Mouse (Mus musculus): ENCODE results near the gene E130308A19Rik.

E130308A19Rik gene

GRCm38 (mm10) chr4:59727878-59728261 is 101.9 kb downstream of the E130308A19Rik start:
- DNase-seq (ENCODE audit: low read depth, low spot score) = no peak

DNA sequence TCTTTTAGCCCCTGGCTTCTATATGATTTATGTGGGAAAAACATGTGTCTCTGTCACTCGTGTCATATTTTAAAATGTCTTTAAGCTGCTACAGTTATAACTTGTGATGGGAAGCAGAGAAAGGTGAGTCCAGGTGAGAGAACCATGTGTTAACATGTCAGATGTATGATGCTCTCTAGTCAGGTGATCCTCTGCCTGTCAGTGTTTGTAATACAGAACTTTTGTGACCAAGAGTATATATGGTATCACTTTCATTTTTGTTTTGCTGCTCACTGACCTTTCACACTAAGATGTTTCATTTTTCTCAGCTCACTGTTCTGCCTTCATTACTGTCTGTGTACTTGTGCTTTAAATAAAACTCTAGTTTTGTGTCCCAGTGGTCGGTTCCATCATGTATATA is 102.8 kb downstream of the E130308A19Rik start:
- no peak for DNase-seq (ENCODE audit: low read depth, low spot score)

DNA sequence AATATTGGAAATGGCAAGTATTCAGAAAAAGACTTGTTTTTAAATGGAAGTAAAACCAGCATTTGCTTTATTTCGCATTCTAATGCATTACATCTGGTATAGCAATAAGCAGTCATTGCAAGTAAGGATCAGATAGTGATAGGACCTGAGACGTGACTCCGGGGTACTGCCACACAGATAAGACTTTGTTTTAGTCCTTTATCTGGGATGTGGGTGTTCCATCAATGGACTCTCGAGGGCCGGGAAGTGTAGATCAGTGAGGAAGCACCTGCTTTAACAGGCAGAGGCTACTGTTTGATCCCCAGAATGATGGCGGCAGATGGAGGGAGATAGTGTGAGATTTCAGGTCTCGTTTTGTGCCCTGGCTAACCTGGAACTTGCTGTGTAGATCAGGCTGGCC is 105.5 kb downstream of the E130308A19Rik start:
- no peak for DNase-seq (ENCODE audit: low read depth, low spot score)

DNA sequence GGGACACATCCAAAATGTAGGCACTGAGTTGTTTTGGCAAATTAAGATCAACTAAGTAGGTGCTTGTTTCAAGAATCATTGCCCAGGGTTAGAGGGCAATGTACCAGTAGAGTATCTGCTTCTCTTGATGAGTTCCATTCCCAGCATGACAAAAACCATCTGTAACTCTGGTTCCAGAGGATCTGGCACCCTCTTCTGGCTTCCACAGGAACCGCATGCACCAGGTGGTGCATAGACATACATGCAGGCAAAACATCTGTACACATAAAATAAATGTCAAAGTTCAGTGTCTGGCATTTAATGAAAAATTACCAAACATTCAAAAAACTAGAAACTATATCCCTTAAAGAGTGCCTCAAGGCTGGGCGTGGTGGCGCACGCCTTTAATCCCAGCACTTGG is 113.3 kb downstream of the E130308A19Rik start:
- DNase-seq (ENCODE audit: low read depth, low spot score) = no peak

DNA sequence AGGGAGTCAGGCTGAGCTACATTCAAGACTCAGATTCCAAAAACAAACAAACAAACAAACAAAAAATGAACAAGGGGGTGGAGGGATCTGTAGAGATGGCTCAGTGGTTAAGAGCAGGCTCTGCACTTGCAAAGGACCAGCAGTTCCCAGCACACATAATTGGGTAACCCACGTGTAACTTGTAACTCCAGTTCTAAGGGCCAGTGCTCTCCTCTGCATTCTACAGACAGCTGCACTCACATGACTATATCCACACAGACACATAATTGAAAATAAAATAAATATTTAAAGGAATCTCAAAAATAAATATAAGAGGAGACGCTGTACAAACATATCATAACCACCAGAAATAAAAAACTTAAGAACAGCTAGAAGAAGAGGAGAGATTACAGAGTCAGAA is 113.9 kb downstream of the E130308A19Rik start:
- DNase-seq (ENCODE audit: low read depth, low spot score) = no peak

DNA sequence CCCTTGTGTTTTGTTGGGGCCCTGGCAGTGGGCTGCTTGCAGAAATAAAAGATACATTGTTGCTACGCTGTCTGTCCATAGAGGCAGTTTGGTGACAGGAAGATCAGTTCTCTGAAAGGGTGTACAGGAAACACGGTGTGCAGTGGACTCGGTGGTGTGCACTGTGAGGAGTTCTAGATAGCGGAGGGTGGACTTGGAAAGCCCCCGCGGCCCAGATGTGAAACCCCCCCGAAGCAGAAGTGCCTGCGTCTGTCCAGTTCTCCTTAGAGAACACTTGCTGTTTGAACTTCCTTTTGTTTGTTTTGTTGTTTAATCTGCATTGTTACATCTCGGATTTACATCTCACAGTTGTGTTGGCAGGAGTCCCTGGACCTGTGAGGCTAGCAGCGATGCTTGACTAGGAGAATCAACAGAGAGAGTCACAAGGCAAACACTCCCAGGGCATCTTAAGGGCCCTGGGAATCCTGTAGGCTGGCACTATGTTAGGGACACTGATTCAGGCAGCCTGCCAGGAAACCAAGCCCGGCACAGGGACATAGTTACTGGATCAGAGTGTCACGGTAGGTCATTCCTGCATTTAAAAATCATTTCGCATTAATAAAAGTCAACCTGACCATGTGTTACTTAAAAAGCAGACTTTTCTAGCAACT is 127.6 kb downstream of the E130308A19Rik start:
- DNase-seq (ENCODE audit: low read depth, low spot score) = no peak

DNA sequence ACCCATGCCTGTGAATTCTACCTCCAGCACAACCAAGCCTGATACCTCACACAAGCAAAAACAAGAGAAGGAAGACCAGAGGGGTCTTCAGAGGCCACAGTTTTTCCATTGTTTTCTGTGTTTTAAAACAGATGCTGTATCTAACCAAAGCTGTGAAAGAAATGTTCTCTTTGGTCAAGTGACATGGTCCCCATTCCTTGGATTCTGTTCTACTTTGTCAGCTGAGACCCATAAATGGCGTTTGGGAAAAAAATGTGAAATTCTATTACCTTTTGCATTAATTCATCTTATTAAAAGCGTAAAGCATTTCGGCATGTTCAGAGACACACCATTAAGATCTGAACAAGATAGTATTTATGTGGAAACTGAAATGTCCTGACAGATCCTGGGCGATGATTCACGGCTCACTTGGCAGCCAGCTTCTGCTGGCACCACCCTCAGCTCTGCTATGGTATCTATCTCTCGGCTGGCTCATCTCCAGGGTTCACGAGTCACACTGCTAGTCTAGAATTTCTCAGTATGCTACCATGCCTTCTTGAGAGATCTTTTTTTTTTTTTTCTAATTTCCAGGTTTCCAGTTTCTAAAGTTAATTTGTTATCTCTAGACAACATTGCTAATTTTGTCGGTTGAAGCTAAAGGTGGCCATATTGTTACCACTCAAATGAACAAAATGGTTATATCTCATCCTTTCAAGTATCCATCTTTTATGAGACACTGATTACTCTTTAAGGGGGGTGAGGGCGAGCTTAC is 130.5 kb downstream of the E130308A19Rik start:
- no peak for DNase-seq (ENCODE audit: low read depth, low spot score)

DNA sequence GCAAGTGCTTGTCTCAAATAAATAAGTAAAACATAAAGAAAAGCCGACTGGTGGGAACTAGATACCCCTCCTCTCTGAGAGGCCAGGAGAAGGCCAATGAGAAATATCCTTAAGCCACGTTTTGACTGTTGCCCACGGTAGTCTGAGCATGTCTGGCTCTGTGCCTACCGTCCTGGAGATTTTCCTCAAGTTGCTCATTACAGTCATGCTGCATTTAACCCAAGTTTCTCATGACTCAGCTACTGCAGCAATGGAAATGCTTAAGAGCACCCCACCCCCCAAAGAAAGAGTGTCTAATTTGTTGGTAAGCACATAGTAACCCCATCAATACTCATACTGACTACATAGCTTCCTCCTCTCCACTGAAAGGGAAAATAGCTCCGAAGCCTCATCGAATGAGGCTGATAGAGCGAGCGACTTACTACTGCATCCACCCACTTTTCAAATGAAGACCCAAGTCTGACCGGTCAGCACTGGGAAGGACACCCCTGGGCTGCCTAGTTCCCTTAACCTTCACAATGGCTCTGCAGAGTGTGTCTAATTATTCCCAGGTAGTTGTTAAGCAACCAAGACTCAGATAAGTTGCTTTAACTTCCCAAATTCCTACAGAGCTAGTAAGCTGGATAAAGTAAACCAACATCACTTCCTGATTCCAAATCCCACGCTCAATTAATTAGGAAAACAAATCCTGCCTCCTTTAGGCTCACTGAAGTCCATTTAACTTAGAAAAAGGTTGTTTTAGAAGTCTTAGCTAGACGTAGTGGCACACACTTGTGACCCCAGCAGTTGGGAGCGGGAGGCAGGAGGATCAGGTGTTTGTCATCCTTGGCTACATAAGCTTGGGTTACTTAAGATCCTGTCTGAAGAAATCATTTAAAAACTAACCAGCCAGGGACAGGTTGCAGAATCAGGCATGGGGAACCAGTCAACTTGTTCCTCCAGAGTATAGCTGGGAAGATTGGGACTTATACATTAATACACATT is 131.7 kb downstream of the E130308A19Rik start:
- DNase-seq (ENCODE audit: low read depth, low spot score) = no peak

DNA sequence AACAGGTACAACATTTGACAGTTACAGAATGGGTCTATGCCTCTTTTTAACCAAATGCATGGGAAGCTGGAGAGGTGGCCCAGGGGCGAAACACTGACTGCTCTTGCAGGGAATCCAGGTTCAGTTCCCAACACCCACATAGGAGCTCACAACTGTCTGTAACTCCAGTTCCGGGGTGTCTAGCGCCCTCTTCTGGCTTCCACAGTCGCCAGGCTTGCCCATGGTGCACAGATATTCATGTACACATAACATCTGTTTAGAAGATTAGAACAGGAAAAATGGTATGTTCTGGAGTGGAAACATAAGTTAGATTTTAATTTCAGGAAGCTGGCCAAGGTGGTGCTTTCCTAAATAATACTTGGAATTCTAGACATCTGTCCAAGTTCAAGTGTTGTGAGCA is 134.0 kb downstream of the E130308A19Rik start:
- no peak for DNase-seq (ENCODE audit: low read depth, low spot score)

GRCm38 (mm10) chr4:59760636-59761364 is 134.8 kb downstream of the E130308A19Rik start:
- DNase-seq (ENCODE audit: low read depth, low spot score) = no peak

GRCm38 (mm10) chr4:59761365-59761729 is 135.3 kb downstream of the E130308A19Rik start:
- DNase-seq (ENCODE audit: low read depth, low spot score) = no peak

DNA sequence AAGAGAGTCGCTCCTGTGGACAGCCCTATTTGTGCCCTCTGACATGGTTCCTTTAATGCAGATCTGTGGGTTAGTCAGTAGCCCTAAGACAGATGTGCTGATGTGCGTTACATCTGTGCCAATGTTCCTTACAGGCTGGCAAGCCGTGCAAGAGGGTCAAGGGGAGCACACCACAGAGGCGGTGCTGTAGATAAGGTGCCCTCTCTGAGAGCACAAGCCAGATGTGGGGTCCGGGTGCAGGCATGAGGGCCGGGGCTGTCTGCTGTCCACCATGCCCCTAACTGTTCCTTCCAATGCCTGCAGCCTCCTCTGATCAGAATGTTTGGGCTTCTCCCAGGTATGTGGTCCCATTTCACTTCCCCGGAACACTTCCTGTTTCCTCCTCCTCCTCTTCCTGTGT is 138.9 kb downstream of the E130308A19Rik start:
- DNase-seq (ENCODE audit: low read depth, low spot score) = no peak

- DNase-seq (ENCODE audit: low read depth, low spot score) = no peak
Observed at GRCm38 (mm10) chr4:59765385-59766005, 139.5 kb downstream of the E130308A19Rik start.

DNA sequence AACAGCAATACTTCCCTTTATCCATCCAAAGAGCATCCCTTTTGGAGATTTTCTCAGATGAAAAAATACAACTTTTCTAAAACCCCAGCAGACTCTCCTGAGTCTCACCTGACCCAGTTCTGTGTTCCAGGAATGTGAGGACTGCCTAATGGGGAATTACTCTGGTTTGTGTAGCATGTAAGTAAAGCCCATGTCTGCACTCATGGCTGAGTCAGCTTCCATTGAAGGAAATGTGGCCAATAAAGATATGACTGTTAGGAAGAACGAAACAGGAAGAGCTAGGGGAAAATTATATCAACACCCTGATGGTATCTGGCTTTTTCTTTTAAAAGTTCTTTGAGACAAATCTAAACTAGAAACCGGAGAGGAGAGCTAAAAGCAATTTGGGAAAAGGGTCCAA is 141.7 kb downstream of the E130308A19Rik start:
- DNase-seq (ENCODE audit: low read depth, low spot score) = no peak

GRCm38 (mm10) chr4:59772171-59772879 is 146.3 kb downstream of the E130308A19Rik start:
- no peak for DNase-seq (ENCODE audit: low read depth, low spot score)

- DNase-seq (ENCODE audit: low read depth, low spot score) = no peak
Observed at GRCm38 (mm10) chr4:59777828-59778227, 151.8 kb downstream of the E130308A19Rik start.

DNA sequence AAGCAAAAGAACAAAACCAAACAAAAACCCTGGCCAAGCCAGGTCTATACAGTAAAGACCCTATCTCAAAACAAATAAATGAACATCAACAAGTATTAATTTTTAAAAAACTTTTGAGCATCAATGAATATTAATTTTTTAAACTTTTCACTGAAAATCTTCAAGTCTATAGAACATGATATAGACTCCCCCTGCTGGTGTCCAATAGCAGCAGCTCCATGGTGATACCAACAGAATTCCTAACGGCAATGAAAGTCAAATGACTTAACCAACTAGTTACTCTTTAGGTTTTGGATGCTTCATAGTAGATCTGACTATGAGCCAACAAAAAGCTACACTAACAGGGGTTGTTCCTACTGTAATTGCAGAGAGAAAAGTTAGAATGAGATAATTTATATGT is 154.6 kb downstream of the E130308A19Rik start:
- DNase-seq (ENCODE audit: low read depth, low spot score) = no peak

- no peak for DNase-seq (ENCODE audit: low read depth, low spot score)
Observed at GRCm38 (mm10) chr4:59782853-59783684, 157.1 kb downstream of the E130308A19Rik start.

GRCm38 (mm10) chr4:59783685-59784279 is 157.8 kb downstream of the E130308A19Rik start:
- DNase-seq (ENCODE audit: low read depth, low spot score) = peak; percentile 96

All from embryo, embryonic 11.5 days (tissue).